Mouse (Mus musculus) NIH3T3 (cell line): ENCODE data around the gene Spire2.

Experiments
- DNase-seq: peaks from one replicate; pipeline ENCODE4 v3.0.0-alpha.2; 2012; ENCODE audit warnings: low read depth

Gene Spire2

DNA sequence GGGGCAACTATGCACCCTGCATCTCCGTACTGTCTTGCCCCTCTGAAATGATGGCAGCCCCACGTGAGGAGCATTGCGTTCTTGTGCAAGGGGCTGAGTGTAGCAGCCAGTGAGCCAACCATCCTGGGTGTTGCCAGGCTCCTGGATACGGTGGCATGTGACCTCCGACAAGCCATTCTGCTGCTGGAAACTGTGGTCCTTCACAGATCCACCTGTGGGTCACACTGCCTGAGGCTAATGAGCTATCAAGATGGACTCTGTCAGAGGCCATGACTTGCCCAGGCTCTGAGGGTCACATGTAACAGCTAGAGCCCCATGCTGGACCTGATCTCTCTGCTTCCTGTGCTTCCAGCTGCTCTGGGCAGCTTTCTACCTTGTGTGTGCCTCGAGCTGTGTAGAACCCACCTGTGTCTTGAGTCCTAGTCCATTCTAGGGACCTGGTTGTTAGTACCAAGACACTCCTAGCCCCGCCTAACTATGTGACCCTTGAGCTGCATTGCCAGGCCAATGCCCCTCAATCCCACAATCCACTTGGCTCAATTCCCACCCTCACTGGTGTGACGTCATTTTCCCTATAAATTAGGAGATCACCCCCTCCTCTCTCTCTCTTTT lies 84.5 kb downstream of the Spire2 start:
- DNase-seq = no peak
